Mouse (Mus musculus) cerebral cortex, adult 2 months (tissue): Measurements from ENCODE around the gene Gm48551.

Source experiments
- WGBS: fragments of 180-500 bp; shearing (Covaris S2); methylation state at CpG from one replicate; pipeline ENCODE4 v1.1.7; 2018; 5-methylcytosine and 5-hydroxymethylcytosine counted together

Gm48551 gene

GRCm38 (mm10) chr10:81429605-81430061 is 45.4 kb downstream of the Gm48551 start:
- WGBS: under 1% methylated on average over 20 of the region's 20 CpGs

GRCm38 (mm10) chr10:81430141-81430830 is 46.0 kb downstream of the Gm48551 start:
- WGBS: 1% methylated on average over 68 of the region's 89 CpGs

- WGBS: 1% methylated on average over 54 of the region's 70 CpGs
Measured at GRCm38 (mm10) chr10:81430831-81431525, 46.7 kb downstream of the Gm48551 start.

DNA sequence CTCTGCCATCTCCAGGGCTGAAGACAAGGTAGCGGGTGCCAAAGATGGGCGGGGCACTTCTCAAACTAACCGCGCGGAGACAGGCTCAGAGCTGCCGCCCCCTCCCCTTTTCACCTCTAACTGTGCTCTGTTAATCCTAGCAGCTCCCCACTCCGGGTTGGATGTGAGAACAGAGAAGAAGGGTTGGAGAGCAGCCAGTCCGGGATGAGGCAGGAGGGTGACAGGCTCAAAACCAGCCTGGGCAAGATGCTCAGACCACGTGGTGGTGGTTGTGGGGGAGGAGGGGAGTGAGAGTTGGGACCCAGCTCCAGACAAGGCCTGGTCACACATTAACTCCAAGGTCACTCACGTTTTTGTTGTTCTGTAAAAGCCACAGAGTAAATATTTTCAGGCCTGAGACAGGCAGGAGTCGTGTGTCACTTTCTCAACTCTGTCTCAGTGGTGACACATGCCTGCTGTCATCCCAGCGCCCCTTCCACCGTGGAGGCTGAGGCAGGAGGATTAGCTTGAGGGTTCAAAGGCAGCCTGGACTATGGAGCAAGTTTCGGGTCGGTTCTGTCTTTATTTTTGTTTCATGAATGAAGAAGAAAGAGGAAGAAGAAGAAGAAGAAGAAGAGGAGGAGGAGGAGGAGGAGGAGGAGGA is 47.4 kb downstream of the Gm48551 start:
- 18% methylated on average over 15 of the region's 15 CpGs for WGBS

- 50% methylated on average over 21 of the region's 21 CpGs for WGBS
Measured at GRCm38 (mm10) chr10:81432169-81432867, 48.1 kb downstream of the Gm48551 start.

DNA sequence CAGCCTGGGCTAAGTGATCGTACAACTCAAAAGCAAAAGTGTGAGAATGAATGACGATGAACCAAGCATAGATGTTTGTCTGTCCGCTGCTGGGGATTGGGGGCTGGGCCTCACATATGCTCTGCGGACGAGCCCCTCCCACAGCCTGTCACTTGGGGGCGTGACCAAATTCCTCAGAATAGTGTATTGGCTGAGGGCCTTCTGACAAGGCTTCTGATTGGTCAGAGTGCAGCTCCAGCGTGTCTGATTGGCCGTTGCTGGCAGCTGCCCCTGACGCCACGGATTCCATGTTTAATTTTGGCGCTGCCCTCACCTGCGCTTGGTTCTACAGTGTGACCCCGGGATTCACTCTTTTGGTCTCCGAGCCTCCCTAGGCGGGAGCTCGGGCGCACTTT is 48.6 kb downstream of the Gm48551 start:
- under 1% methylated on average over 17 of the region's 17 CpGs for WGBS

DNA sequence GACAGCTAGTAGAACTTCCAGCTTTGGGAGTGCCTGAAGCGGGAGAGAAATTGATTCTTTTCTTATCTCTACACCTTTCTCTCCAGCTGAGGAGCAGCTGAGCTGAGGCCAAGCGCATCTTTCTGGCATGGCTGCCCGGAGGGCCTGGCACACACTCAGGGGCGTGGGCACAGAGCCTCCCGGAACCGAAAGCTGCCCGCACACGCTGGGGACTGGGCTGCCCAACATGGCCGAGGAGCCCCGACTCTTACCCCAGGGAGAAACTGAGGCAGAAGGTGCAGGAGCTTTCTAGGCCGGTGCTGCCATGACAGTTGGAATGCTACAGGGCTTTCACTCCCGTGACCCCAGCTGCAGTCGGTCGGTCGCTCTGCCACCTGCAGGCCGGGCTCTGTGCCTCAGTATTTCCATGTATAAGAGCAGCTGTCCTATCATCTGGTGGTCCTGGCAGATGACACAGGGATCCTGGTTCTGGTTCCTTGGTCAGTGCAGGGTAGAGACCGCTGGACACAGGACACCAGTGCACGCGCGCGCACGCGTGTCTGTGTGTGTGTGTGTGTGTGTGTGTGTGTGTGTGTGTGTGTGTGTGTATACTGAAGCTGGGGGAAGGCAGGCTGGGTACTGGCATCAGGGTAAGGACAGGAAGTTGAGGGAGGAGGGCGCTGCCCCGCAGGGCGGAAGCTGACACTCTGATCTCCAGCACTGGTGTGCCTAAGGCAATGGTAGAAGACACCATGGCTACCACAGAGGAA is 49.4 kb downstream of the Gm48551 start:
- WGBS: 59% methylated on average over 26 of the region's 26 CpGs

DNA sequence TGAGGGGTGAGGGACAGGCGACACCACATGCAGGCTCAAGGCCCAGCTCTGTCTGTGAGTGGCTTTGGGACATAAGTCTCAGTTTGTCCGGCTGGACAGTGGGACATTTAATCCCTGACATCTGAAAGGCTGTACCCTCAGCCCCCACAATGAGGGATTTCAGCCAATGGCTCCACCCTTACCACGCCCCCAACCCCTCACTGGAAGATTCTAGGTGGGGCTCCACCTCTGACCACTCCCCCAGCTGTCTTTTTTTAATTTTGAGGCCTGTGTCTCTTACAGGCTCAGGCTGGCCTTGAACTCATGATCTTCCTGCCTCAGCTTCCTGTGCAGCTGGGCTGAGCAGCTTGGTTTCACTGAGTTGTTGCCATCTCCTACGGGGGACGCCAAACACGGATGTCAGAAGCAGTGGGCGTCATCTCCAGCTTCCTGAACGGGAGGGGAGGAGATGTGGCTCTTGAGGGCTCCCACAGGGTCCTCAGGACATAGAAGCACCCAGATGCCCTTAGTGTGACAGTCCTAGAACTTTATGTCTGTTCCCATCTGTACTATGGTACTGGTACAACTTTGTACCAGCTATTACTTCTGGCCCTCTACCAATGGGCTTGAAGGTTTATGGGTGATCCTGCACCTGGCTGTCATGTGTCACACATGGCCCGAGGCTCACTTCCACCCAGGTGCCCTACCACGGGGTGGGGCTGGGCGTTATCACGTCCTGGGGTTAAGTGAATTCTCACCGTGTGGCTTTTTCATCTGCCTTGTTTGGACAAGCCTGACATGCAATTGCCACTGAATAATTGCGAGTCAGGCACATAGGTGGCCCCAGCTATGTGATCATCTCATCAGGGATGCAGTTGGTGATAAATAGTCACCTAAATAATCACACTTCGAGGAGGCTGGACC is 50.3 kb downstream of the Gm48551 start:
- WGBS: 58% methylated on average over 15 of the region's 15 CpGs

- 46% methylated on average over 3 of the region's 3 CpGs for WGBS
Measured at GRCm38 (mm10) chr10:81435436-81435835, 51.2 kb downstream of the Gm48551 start.
